Mouse (Mus musculus) hindbrain, embryonic 16.5 days (tissue): ENCODE measurements around the gene Prss12. TPM values are rescaled to one million over a fixed set of nuclear protein-coding genes. Genes with fewer than 3 reads are reported as not detected.
A peak's percentile ranks its signal among the peaks of the same experiment; 100 is the strongest.

Experiments
- ATAC-seq: fragments of 200-750 bp; cut with Nextera tagmentation; 2 replicates; pipeline ENCODE4 v1.8.0; 2017; ENCODE audit warnings: moderate TSS enrichment, moderate library complexity
- H3K27ac ChIP-seq: fragments of 300-500 bp; sonication (generic); 2 replicates; pipeline ENCODE4 v1.5.1; 2014; ENCODE audit warnings: low read depth, mild to moderate bottlenecking, control low read depth, low read length, moderate library complexity
- H3K27me3 ChIP-seq: fragments of 300-500 bp; sonication (generic); replicated peaks from 2 replicates; pipeline ENCODE4 v1.6.1; 2014; ENCODE audit warnings: low read length; ENCODE audit not compliant: control insufficient read depth, insufficient read depth
- H3K36me3 ChIP-seq: fragments of 300-500 bp; sonication (generic); 2 replicates; pipeline ENCODE4 v1.6.1; 2014; ENCODE audit warnings: mild to moderate bottlenecking, low read length, moderate library complexity, mixed read lengths; ENCODE audit not compliant: control insufficient read depth, insufficient read depth
- H3K4me1 ChIP-seq: fragments of 300-500 bp; sonication (generic); 2 replicates; pipeline ENCODE4 v1.6.1; 2014; ENCODE audit warnings: low read depth, low read length; ENCODE audit not compliant: control insufficient read depth, insufficient read depth
- H3K4me2 ChIP-seq: fragments of 300-500 bp; sonication (generic); 2 replicates; pipeline ENCODE4 v1.6.1; 2014; ENCODE audit warnings: mild to moderate bottlenecking, low read length, control low read depth, moderate library complexity
- H3K4me3 ChIP-seq: fragments of 300-500 bp; sonication (generic); 2 replicates; pipeline ENCODE4 v1.5.1; 2014; ENCODE audit warnings: mild to moderate bottlenecking, low read length, control low read depth, moderate library complexity
- H3K9ac ChIP-seq: fragments of 300-500 bp; sonication (generic); 2 replicates; pipeline ENCODE4 v1.6.1; 2014; ENCODE audit warnings: low read depth, mild to moderate bottlenecking, control low read depth, low read length, moderate library complexity
- H3K9me3 ChIP-seq: fragments of 300-500 bp; sonication (generic); 2 replicates; pipeline ENCODE4 v1.6.1; 2014; ENCODE audit warnings: mild to moderate bottlenecking, low read length, moderate library complexity; ENCODE audit not compliant: control insufficient read depth
- WGBS: fragments of 180-500 bp; shearing (Covaris S2); extraction: QIAGEN DNeasy Blood & Tissue Kit; methylation state at CpG from one replicate; pipeline ENCODE4 v1.1.7; 2014; 5-methylcytosine and 5-hydroxymethylcytosine counted together
- polyA plus RNA-seq: library from polyadenylated mRNA; unstranded; fragments of >200 nt; fragmentation: Nextera tagmentation; extraction: Ambion mirVana; gene quantifications from 2 replicates; pipeline ENCODE4 v1.2.1, GENCODE M21; 2015

Prss12 gene
- polyA plus RNA-seq, 1 experiment from 2014 or later: 25.9 TPM

- WGBS: 82% methylated on average over 5 of the region's 5 CpGs
- Histone ChIP-seq H3K27ac (no peak overlapping the region), H3K4me2 (no peak overlapping the region), H3K9ac (no peak overlapping the region), H3K9me3 (no peaks in the 10 kb centered on the region), H3K27me3 (no peaks in the 10 kb centered on the region), H3K4me3 (no peak overlapping the region), H3K4me1 (no peaks in the 10 kb centered on the region), H3K36me3 (no peaks in the 10 kb centered on the region)
- ATAC-seq: no peak
Measured at GRCm38 (mm10) chr3:123431951-123432674, 14.6 kb upstream of the Prss12 start.

- H3K36me3 ChIP-seq: no peaks in the 10 kb centered on the region
- H3K27ac ChIP-seq: no peak overlapping the region
- no peaks in the 10 kb centered on the region for H3K27me3 ChIP-seq
- H3K4me2 ChIP-seq: no peak overlapping the region
- no peak for ATAC-seq
- WGBS: 76% methylated on average over 3 of the region's 3 CpGs
- no peak overlapping the region for H3K9ac ChIP-seq
- H3K4me1 ChIP-seq: no peaks in the 10 kb centered on the region
- no peaks in the 10 kb centered on the region for H3K9me3 ChIP-seq
- H3K4me3 ChIP-seq: no peak overlapping the region
Measured at GRCm38 (mm10) chr3:123433362-123433761, 13.4 kb upstream of the Prss12 start.

- no peak overlapping the region for H3K4me2 ChIP-seq
- 93% methylated on average over 1 of the region's 1 CpGs for WGBS
Measured at GRCm38 (mm10) chr3:123437608-123438007, 9.1 kb upstream of the Prss12 start.

DNA sequence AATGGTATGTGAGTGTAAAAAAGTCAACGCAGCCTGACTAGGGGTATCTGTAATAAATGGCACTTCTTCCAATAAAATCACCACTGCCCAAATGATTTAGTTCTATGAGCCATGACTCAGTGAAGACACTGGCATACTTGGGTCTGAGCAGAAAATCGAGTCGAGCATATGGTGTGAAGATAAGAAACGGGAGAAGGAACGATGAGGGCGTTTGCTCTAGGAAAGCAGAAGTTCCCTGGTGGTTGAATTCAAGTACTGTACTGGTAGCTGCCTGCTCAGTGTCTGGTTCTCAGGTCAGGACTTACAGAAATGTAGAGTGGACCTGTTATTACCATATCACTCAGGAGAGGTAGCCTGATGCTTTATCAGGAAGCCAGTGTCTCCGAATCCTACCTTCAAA is 6.2 kb upstream of the Prss12 start:
- H3K27ac ChIP-seq: no peak overlapping the region
- no peak overlapping the region for H3K4me3 ChIP-seq
- H3K9ac ChIP-seq: no peak overlapping the region
- no peak overlapping the region for H3K4me2 ChIP-seq
- no peaks in the 10 kb centered on the region for H3K4me1 ChIP-seq
- no peaks in the 10 kb centered on the region for H3K27me3 ChIP-seq
- H3K36me3 ChIP-seq: no peaks in the 10 kb centered on the region
- WGBS: 93% methylated on average over 7 of the region's 7 CpGs
- ATAC-seq: no peak
- H3K9me3 ChIP-seq: no peaks in the 10 kb centered on the region

More at GRCm38 (mm10) chr3:123437608-123438007, 9.1 kb upstream of the Prss12 start:
- no peak overlapping the region for H3K9ac ChIP-seq
- H3K4me3 ChIP-seq: no peak overlapping the region
- no peaks in the 10 kb centered on the region for H3K27me3 ChIP-seq
- no peaks in the 10 kb centered on the region for H3K36me3 ChIP-seq
- no peak overlapping the region for H3K27ac ChIP-seq
- H3K4me1 ChIP-seq: no peaks in the 10 kb centered on the region
- H3K9me3 ChIP-seq: no peaks in the 10 kb centered on the region
- no peak for ATAC-seq

GRCm38 (mm10) chr3:123444466-123444865 is 2.2 kb upstream of the Prss12 start:
- Histone ChIP-seq H3K9ac (no peak overlapping the region), H3K4me2 (no peak overlapping the region), H3K9me3 (no peaks in the 10 kb centered on the region), H3K4me3 (no peak overlapping the region), H3K4me1 (peaks cover 12% of the 10 kb centered on the region), H3K27me3 (no peaks in the 10 kb centered on the region), H3K27ac (no peak overlapping the region), H3K36me3 (no peaks in the 10 kb centered on the region)
- 94% methylated on average over 1 of the region's 1 CpGs for WGBS
- ATAC-seq: no peak

DNA sequence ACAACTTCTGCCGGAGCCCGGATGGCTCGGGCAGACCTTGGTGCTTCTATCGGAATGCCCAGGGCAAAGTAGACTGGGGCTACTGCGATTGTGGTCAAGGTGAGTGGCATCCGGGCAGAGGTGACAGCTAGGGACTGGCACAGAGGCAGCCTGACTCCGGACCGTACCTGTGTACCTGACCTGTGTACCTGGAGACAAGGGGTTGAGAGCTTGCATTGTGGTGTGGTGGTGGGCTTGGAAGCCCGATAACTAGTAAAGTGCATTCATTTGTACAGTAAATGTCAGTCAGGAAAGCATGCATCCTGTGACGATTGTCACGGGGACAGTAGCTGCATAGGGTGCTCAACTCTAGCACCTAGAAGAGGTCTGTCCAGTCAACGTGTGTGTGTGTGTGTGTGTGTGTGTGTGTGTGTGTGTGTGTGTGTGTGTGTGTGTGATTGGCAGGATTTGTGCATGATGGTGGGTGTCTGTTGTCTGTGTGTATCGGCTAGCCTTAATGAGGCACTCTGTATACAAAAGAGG is 886 bp downstream of the Prss12 start:
- Histone ChIP-seq H3K4me1 (peaks cover 12% of the 10 kb centered on the region), H3K4me3 (peak overlapping the region; percentile 83), H3K27ac (no peak overlapping the region), H3K36me3 (no peaks in the 10 kb centered on the region), H3K9me3 (no peaks in the 10 kb centered on the region), H3K9ac (peak overlapping the region; percentile 85), H3K27me3 (no peaks in the 10 kb centered on the region), H3K4me2 (peak overlapping the region; percentile 100)
- peak; percentile 40; the same call in 1 of the 2 replicates for ATAC-seq
- WGBS: 2% methylated on average over 13 of the region's 13 CpGs

DNA sequence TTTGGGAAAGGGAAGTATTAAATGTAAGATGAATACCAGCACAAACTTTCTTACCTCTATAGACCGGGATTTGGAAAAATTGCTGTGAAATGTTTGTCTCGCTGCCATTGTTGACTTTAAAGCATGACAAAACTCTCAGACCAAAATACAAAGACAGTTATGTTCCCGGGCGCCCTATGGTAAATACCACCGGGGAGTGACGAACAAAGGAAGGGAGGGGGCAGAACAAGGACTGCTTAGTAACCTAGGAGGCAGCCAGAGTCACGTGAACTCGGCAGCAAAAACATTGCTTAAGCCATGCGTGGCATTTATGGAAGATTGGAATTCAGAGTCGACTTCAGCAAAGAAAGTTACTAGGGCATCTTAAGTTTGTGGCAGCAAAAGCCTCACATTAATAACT is 1.4 kb downstream of the Prss12 start:
- peaks cover 12% of the 10 kb centered on the region for H3K4me1 ChIP-seq
- H3K4me2 ChIP-seq: peak overlapping the region; percentile 100
- H3K27ac ChIP-seq: no peak overlapping the region
- no peaks in the 10 kb centered on the region for H3K36me3 ChIP-seq
- H3K27me3 ChIP-seq: no peaks in the 10 kb centered on the region
- WGBS: 2% methylated on average over 10 of the region's 10 CpGs
- peak overlapping the region; percentile 83 for H3K4me3 ChIP-seq
- no peaks in the 10 kb centered on the region for H3K9me3 ChIP-seq
- no peak for ATAC-seq
- H3K9ac ChIP-seq: peak overlapping the region; percentile 23; the same call in 1 of the 2 replicates

DNA sequence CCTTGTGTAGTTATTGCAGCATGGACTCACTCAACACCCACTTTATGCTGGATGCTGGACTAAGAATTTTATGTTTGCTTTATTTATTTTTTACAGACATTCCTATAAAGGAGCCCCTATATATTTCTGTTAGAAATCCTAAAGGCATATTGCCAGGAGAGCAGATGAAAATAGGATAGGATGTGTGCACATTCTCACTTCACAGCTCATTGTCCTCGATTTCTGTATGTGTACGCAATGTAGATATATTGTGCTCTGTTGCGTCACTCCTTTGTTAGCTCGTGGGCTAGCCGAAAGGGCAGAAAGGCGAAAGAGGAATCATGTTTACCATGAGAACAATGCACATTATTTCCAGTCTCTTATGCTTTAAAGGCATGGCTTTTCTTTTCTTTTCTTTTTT is 3.4 kb downstream of the Prss12 start:
- WGBS: 30% methylated on average over 6 of the region's 6 CpGs
- H3K27me3 ChIP-seq: no peaks in the 10 kb centered on the region
- no peak overlapping the region for H3K9ac ChIP-seq
- no peak overlapping the region for H3K4me3 ChIP-seq
- H3K27ac ChIP-seq: no peak overlapping the region
- H3K36me3 ChIP-seq: no peaks in the 10 kb centered on the region
- peaks cover 12% of the 10 kb centered on the region for H3K4me1 ChIP-seq
- ATAC-seq: no peak
- H3K9me3 ChIP-seq: no peaks in the 10 kb centered on the region
- H3K4me2 ChIP-seq: no peak overlapping the region

- H3K4me1 ChIP-seq: peaks cover 3% of the 10 kb centered on the region; the same call in 1 of the 2 replicates
- no peaks in the 10 kb centered on the region for H3K36me3 ChIP-seq
- no peak overlapping the region for H3K4me2 ChIP-seq
- 64% methylated on average over 6 of the region's 6 CpGs for WGBS
- no peak for ATAC-seq
- no peak overlapping the region for H3K27ac ChIP-seq
- no peak overlapping the region for H3K4me3 ChIP-seq
- no peak overlapping the region for H3K9ac ChIP-seq
- no peaks in the 10 kb centered on the region for H3K27me3 ChIP-seq
- H3K9me3 ChIP-seq: no peaks in the 10 kb centered on the region
Measured at GRCm38 (mm10) chr3:123452904-123453303, 6.2 kb downstream of the Prss12 start.
